Mouse (Mus musculus) brain, embryonic 18.5 days (tissue): Measurements from ENCODE around the gene Lrrn3.

Source experiments
- DNase-seq: peaks from one replicate; pipeline ENCODE4 v3.0.0-alpha.2; 2012; ENCODE audit warnings: low read depth, low spot score

Lrrn3 gene

DNA sequence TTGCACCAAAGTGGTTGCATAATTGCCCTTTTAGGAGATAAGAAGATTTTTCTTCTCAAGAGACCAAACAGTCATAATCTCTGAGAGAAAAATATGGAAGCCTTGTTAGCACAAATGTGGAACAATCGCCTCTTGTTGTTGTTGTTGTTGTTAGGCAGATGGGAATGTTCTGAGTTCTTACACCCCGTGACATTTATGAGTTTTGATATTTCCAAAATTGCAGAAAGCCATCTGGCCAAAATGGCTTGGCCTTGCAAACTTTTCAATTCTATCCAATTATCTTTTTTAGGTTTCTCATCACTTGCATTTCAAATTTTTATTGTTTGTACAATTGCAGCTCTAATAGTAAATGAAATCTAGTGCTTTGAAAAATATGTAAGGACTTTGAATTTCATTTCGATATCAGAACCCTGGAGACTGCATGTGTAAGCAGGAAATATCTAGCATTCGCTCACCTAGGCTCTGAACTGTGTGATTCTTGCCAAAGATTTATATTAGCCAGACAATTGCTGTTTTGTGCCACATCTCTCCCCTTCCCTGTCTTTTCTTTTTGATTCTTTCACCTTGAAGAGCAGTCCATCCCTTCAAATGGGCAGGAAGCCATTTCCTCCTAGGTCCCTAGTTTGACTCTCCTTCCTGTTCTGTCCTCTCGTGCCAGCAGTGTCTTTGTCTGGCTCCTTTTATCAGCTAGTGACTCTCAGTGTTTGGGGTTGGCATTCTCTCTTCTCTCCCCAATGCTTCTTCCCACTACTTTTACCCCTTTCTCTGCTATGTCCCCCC lies 49.8 kb downstream of the Lrrn3 start:
- DNase-seq = no peak

DNA sequence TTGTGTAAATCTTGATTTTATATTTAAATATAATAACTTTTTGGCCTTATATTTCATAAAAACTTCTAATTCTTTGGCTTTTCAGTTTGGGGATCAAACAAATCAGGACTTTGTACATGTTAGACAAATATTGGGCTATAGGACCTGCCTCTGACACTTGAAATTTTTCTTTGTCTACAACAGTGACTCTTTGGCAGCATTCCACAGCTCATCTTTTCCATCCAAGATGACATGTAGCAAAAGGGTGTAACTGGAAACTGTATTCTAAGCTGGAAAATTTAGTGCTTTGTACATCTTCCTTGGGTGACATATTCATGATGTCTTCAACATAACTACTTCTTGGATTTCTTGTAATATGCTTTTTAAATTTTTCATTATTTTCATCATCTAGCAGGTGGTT lies 57.4 kb downstream of the Lrrn3 start:
- DNase-seq = no peak

DNA sequence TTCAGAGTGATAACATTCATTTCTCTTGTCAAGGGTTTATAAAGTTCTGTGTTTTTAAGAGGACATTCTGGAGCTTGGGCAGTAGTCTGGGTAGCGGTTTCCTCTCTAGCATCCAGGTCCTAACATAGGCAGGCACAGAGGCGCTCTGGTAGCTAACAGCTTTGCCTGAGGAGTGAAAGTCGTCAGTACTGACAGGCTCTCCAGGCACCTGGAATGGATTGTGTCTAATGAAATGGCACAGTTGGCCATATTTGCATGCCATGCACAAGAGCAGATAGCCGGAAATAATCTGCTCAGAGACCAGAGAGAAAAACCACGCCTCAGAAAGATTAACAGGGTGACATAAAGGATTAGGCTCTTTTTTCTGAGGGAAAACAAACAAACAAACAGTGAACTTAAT lies 58.8 kb downstream of the Lrrn3 start:
- DNase-seq = no peak

DNA sequence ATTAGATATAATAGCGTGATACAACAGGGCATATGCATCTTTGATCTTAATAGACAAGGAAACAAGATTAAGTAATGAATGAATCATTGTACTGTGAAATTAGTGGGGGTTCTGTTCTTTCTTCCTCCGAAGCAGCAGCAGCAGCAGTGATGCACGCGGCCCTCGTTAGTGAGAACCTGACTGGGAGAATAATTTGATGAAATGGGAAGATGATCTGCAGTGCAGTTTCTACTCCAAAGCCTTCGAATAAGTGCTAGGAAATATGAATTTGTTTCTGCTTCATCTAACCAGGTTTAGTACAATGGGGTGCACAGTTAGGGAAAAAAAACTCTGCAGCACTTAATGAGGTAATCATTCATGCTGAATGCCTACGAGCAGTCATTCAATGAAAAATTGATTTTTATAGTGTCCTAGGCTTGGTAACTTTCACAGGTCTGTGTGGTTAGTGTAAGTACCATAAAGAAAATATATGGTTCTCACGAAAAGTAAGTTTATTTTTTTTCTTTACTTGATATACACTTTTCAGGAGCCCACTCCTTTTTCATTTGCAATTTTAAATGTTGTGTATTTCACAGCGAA lies 61.0 kb downstream of the Lrrn3 start:
- no peak for DNase-seq

DNA sequence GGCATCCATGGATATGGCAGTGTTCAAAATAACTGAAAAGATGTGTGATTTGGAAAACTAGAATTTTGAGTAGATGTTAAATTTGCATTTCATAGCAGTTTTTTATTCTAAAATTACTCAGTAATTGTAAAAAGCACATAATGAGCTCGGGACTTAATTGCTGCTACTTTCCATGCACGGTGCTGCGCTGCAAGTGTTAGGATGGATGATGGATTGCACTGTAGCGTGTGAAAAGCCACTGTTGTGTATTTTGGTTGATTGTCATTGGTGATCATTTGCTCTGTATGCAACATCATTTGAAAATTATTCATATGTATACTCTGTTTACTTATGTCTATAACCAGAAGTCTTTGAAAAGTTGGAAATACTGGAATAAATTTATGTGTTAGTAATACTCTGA lies 68.3 kb downstream of the Lrrn3 start:
- DNase-seq = no peak

DNA sequence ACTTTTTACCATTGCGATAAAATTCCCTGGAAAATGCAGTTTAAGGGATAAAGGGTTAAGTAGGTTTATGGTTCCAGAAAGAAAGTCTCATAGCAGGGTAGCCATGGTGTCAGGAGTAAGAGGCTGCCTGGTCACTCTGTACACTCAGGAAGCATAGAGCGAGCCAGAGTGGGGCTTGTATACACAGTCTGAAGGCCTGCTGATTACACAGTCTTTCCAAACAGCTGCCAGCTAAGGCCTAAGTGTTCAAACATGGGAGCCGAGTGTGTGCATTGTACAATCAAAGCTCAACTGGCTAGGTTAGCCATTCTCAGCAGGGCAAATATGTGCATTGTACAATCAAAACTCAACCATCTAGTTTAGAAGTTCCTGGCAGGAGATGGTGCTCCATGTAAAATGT lies 69.1 kb downstream of the Lrrn3 start:
- DNase-seq = no peak

DNA sequence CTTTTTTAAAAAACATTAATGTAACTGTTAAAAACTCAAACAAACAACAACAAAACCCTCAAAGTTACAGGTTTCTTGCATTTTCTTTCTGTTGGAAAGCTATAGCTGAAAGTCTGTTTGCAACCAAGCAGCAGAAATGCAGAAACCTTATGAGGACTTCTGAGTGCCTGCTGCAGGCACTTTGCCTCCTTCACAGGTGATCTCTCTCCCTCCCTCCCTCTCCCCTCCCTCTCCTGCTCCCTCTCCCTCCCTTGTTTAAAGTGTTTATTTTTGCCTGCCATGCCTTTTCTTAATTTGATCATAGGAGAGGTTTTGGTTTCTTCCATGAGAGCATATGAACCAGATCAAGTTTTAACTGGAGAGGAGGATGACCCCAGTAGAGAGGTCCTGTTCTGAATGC lies 69.6 kb downstream of the Lrrn3 start:
- DNase-seq = no peak

DNA sequence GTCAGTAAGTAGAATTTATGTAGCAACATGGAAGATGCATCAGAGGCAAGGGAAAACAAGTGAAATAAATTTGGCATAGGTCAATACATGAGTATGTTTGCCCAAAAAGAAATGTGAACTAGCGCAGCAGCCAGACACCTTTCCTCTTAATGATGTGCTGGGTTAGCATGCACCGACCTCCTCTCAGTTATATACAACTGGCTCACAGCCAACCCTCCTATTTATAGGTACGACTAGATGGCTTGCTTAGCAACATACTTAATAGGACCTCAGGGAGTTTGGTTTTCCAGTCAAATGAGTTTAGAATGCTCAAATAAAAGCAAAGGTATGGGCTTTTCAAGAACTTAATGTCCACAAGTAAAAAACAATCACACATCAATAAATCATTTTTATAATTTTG lies 76.8 kb downstream of the Lrrn3 start:
- no peak for DNase-seq

DNA sequence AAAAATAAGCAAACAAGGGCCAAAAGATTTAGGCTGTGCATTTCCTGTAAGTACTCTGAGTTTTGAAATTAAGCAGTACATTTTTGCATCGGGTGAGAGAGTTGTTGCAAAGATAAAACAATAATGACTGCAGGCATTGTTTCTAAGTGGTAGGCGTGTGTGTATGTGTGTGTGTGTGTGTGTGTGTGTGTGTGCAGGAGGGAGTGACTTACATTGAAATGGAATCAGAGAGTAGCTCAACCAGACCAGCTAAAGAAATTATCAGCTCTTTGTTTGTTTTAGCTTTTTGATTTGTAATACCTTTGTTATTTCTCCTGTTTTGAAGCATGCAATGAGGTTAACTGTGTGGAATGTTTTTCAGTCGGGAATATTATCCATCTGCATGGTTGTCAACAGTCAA lies 84.3 kb downstream of the Lrrn3 start:
- no peak for DNase-seq
